Mouse (Mus musculus) midbrain, embryonic 11.5 days (tissue): ENCODE results near the gene Tmed4. TPM values are rescaled to one million over a fixed set of nuclear protein-coding genes. Genes with fewer than 3 reads are reported as not detected.
A peak's percentile ranks its signal among the peaks of the same experiment; 100 is the strongest.

Experiments used
- ATAC-seq: fragments of 200-750 bp; cut with Nextera tagmentation; 2 replicates; pipeline ENCODE4 v1.8.0; 2017; ENCODE audit warnings: moderate TSS enrichment, moderate library complexity; ENCODE audit not compliant: low FRiP score
- DNase-seq: peaks from one replicate; pipeline ENCODE4 v3.0.0; 2015; ENCODE audit warnings: low spot score; ENCODE audit errors: missing footprints
- H3K27ac ChIP-seq: fragments of 300-500 bp; sonication (generic); 2 replicates; pipeline ENCODE4 v1.5.1; 2014; ENCODE audit warnings: low read depth, low read length
- H3K27me3 ChIP-seq: fragments of 300-500 bp; sonication (generic); 2 replicates; pipeline ENCODE4 v1.6.1; 2014; ENCODE audit warnings: mild to moderate bottlenecking, low read length, moderate library complexity, mixed read lengths; ENCODE audit not compliant: control insufficient read depth, insufficient read depth
- H3K36me3 ChIP-seq: fragments of 300-500 bp; sonication (generic); 2 replicates; pipeline ENCODE4 v1.6.1; 2014; ENCODE audit warnings: mild to moderate bottlenecking, low read length, moderate library complexity, mixed read lengths; ENCODE audit not compliant: control insufficient read depth, insufficient read depth
- H3K4me1 ChIP-seq: fragments of 300-500 bp; sonication (generic); 2 replicates; pipeline ENCODE4 v1.6.1; 2014; ENCODE audit warnings: low read length; ENCODE audit not compliant: control insufficient read depth, insufficient read depth
- H3K4me2 ChIP-seq: fragments of 300-500 bp; sonication (generic); 2 replicates; pipeline ENCODE4 v1.6.1; 2014; ENCODE audit warnings: mild to moderate bottlenecking, moderate library complexity
- H3K4me3 ChIP-seq: fragments of 300-500 bp; sonication (generic); 2 replicates; pipeline ENCODE4 v1.5.1; 2014; ENCODE audit warnings: low read depth, low read length
- H3K9ac ChIP-seq: fragments of 300-500 bp; sonication (generic); 2 replicates; pipeline ENCODE4 v1.6.1; 2014; ENCODE audit warnings: low read length
- H3K9me3 ChIP-seq: fragments of 300-500 bp; sonication (generic); 2 replicates; pipeline ENCODE4 v1.6.1; 2016; ENCODE audit warnings: low read length; ENCODE audit not compliant: control insufficient read depth
- WGBS: fragments of 180-500 bp; shearing (Covaris S2); extraction: QIAGEN DNeasy Blood & Tissue Kit; methylation state at CpG from one replicate; pipeline ENCODE4 v1.1.7; 2014; 5-methylcytosine and 5-hydroxymethylcytosine counted together
- polyA plus RNA-seq: library from polyadenylated mRNA; unstranded; fragments of >200 nt; fragmentation: Nextera tagmentation; extraction: Ambion mirVana; gene quantifications from 2 replicates; pipeline ENCODE4 v1.2.1, GENCODE M21; 2014

Tmed4 gene
- polyA plus RNA-seq, 1 experiment from 2014 or later = 148 TPM

DNA sequence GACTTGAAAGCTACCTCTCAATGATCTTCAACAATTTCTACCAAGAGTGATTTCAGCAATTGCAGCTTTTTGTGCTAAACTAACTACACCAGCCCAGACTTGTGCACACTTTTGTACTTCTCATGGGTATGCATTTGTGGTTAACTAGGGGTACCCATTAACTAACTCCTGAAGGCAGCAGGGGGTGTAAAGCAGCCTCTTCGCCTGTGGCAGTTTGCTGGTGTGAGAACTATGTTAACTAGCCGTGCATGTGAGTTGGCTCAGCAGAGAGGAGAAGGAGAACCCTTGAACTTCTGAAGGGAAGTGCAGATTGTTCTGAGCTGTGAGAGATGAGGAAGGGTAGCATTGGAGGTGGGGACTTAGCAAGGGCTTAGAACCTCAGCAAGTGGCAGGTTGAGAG lies 28.1 kb upstream of the Tmed4 start:
- H3K36me3 ChIP-seq = peaks cover 8% of the 10 kb centered on the region
- WGBS = 87% methylated on average over 2 of the region's 2 CpGs

DNA sequence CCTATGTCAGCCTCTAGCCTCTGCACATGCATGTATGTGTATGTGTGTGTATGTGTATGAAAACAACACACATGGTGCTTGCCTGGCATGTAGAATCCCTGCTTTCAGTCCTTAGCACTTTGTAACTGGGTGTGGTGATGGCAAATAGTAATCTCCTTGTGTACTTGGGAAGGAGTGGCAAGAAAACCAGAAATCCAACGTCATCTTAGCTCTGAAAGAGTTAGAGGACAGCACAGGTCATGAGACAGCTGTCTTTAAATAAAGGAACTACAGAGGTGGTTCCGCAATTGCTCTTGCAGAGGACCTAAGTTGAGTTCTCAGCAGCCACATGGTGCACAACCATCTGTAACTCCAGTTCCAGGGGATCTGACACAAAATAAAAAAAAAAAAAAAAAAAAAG lies 24.8 kb upstream of the Tmed4 start:
- 91% methylated on average over 2 of the region's 2 CpGs for WGBS
- H3K9me3 ChIP-seq = no peaks in the 10 kb centered on the region

More for the DNA sequence above, 28.1 kb upstream of the Tmed4 start:
- Histone ChIP-seq H3K4me1 (no peaks in the 10 kb centered on the region), H3K9me3 (no peaks in the 10 kb centered on the region), H3K27me3 (no peaks in the 10 kb centered on the region), H3K4me3 (no peak overlapping the region), H3K9ac (no peak overlapping the region), H3K4me2 (no peak overlapping the region), H3K27ac (no peak overlapping the region)
- DNase-seq (no peak), ATAC-seq (no peak)

DNA sequence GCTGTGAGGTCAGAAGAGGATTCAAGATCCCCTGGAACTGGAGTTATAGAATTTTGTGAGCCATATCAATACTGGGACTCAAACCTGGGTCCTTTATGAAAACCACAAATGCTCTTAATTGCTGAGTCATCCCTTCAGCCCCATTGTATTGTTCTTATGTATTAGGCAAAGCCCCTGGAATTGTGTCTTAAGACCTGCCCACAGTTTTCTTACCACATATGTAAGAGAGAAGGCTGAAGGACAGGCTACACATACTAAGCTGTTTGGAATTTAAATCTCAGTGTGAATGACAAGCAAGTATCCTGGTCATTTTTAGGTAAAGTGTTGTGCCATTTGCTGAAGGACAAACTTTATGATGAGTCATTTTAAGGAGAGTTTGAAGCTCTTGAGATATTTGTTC lies 21.4 kb upstream of the Tmed4 start:
- no peak overlapping the region for H3K4me3 ChIP-seq
- ATAC-seq (no peak), DNase-seq (no peak)
- H3K4me2 ChIP-seq = no peak overlapping the region
- peaks cover 10% of the 10 kb centered on the region for H3K36me3 ChIP-seq
- H3K4me1 ChIP-seq = peaks cover 2% of the 10 kb centered on the region; the same call in 1 of the 2 replicates
- H3K9me3 ChIP-seq = no peaks in the 10 kb centered on the region
- H3K27ac ChIP-seq = no peak overlapping the region
- no peak overlapping the region for H3K9ac ChIP-seq
- H3K27me3 ChIP-seq = no peaks in the 10 kb centered on the region

More for the DNA sequence above, 24.8 kb upstream of the Tmed4 start:
- H3K4me1 ChIP-seq = no peaks in the 10 kb centered on the region
- no peak overlapping the region for H3K9ac ChIP-seq
- H3K4me2 ChIP-seq = no peak overlapping the region
- H3K27ac ChIP-seq = no peak overlapping the region
- H3K27me3 ChIP-seq = no peaks in the 10 kb centered on the region
- DNase-seq (no peak), ATAC-seq (no peak)
- peaks cover 11% of the 10 kb centered on the region for H3K36me3 ChIP-seq
- no peak overlapping the region for H3K4me3 ChIP-seq

- Histone ChIP-seq H3K27me3 (no peaks in the 10 kb centered on the region; the same call in 1 of the 2 replicates), H3K27ac (no peak overlapping the region), H3K9ac (no peak overlapping the region), H3K4me1 (peaks cover 5% of the 10 kb centered on the region; the same call in 1 of the 2 replicates), H3K4me3 (no peak overlapping the region), H3K36me3 (peaks cover 9% of the 10 kb centered on the region), H3K4me2 (no peak overlapping the region), H3K9me3 (no peaks in the 10 kb centered on the region)
- WGBS = 91% methylated on average over 4 of the region's 4 CpGs
- ATAC-seq (no peak), DNase-seq (no peak)
These were observed 20.0 kb upstream of the Tmed4 start for GRCm38 (mm10) chr11:6294632-6295031.

DNA sequence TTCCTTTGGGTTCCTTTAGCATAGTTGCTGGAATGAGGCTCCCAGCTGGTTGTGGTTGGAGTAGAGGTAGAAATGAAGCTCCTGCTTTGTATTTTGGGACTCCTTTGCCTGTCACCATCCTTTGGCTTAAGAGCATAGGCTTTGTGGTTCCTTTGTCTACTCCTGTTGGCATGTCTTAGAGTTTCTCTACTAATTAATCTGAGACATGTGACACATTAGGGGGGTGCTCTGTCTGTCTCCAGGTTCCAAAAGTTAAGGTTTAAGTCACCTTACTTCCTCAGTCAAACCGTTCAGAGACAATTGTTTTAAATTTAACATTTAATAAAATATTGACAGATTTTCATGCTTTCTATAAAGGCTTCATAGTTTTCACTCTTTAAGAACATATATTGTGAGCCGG lies 18.9 kb upstream of the Tmed4 start:
- H3K4me2 ChIP-seq = no peak overlapping the region
- H3K27me3 ChIP-seq = no peaks in the 10 kb centered on the region; the same call in 1 of the 2 replicates
- no peak overlapping the region for H3K4me3 ChIP-seq
- peaks cover 5% of the 10 kb centered on the region; the same call in 1 of the 2 replicates for H3K4me1 ChIP-seq
- no peak overlapping the region for H3K27ac ChIP-seq
- H3K36me3 ChIP-seq = peaks cover 9% of the 10 kb centered on the region
- ATAC-seq (no peak), DNase-seq (no peak)
- WGBS = 91% methylated on average over 2 of the region's 2 CpGs
- no peak overlapping the region for H3K9ac ChIP-seq
- H3K9me3 ChIP-seq = no peaks in the 10 kb centered on the region

GRCm38 (mm10) chr11:6292988-6293349 lies 18.3 kb upstream of the Tmed4 start:
- peaks cover 5% of the 10 kb centered on the region; the same call in 1 of the 2 replicates for H3K4me1 ChIP-seq
- H3K9ac ChIP-seq = no peak overlapping the region
- no peak for ATAC-seq
- WGBS = 91% methylated on average over 4 of the region's 4 CpGs
- H3K9me3 ChIP-seq = no peaks in the 10 kb centered on the region
- H3K36me3 ChIP-seq = peaks cover 6% of the 10 kb centered on the region; the same call in 1 of the 2 replicates
- peak overlapping the region; percentile 83; the same call in 1 of the 2 replicates for H3K4me2 ChIP-seq
- peak overlapping the region; percentile 78 for H3K4me3 ChIP-seq
- H3K27me3 ChIP-seq = no peaks in the 10 kb centered on the region; the same call in 1 of the 2 replicates
- no peak overlapping the region for H3K27ac ChIP-seq
- peak; percentile 60 for DNase-seq

- H3K9me3 ChIP-seq = no peaks in the 10 kb centered on the region
- peak overlapping the region; percentile 44; the same call in 1 of the 2 replicates for H3K27ac ChIP-seq
- peak overlapping the region; percentile 77 for H3K9ac ChIP-seq
- H3K4me2 ChIP-seq = peak overlapping the region; percentile 83
- 0 out of 2 replicates have a peak, but pooled peaks cover 2% of the 10 kb centered on the region for H3K36me3 ChIP-seq
- ATAC-seq (no peak; the same call in 1 of the 2 replicates), DNase-seq (peak; percentile 95)
- H3K27me3 ChIP-seq = no peaks in the 10 kb centered on the region; the same call in 1 of the 2 replicates
- peak overlapping the region; percentile 78 for H3K4me3 ChIP-seq
- peaks cover 5% of the 10 kb centered on the region; the same call in 1 of the 2 replicates for H3K4me1 ChIP-seq
- WGBS = 19% methylated on average over 33 of the region's 33 CpGs
These were observed 17.7 kb upstream of the Tmed4 start for GRCm38 (mm10) chr11:6292116-6292987.

- peaks cover 5% of the 10 kb centered on the region; the same call in 1 of the 2 replicates for H3K4me1 ChIP-seq
- peak within 1 kb of the TSS; percentile 83 for H3K4me2 ChIP-seq
- DNase-seq (peak; percentile 100), ATAC-seq (peak; percentile 99)
- under 1% methylated on average over 61 of the region's 77 CpGs for WGBS
- no peaks in the 10 kb centered on the region; the same call in 1 of the 2 replicates for H3K27me3 ChIP-seq
- H3K9ac ChIP-seq = peak within 1 kb of the TSS; percentile 77
- no peaks in the 10 kb centered on the region for H3K36me3 ChIP-seq
- H3K9me3 ChIP-seq = no peaks in the 10 kb centered on the region
- peak within 1 kb of the TSS; percentile 44; the same call in 1 of the 2 replicates for H3K27ac ChIP-seq
- peak within 1 kb of the TSS; percentile 78 for H3K4me3 ChIP-seq
These were observed 16.9 kb upstream of the Tmed4 start, which contains the start of gene Ogdh for GRCm38 (mm10) chr11:6291401-6292115. TSS of gene Ogdh (plus strand) at chr11:6291633.
